Mouse (Mus musculus): Measurements from ENCODE around the gene Zfp523. TPM values are rescaled to one million over a fixed set of nuclear protein-coding genes. Genes with fewer than 3 reads are reported as not detected.

Gene Zfp523
- polyA plus RNA-seq, 1 experiment from 2014 or later = 17.2 TPM

GRCm38 (mm10) chr17:28180783-28181544, 4.0 kb downstream of the Zfp523 start:
- H3K36me3 ChIP-seq (ENCODE audit: control insufficient read depth, insufficient read depth, low read length) = no peaks in the 10 kb centered on the region
- H3K4me1 ChIP-seq (replicated peaks; ENCODE audit: control insufficient read depth, insufficient read depth) = no peaks in the 10 kb centered on the region
- H3K27ac ChIP-seq (replicated peaks) = no peak overlapping the region
- H3K27me3 ChIP-seq (ENCODE audit: control insufficient read depth, insufficient read depth, low read length) = no peaks in the 10 kb centered on the region
- H3K9ac ChIP-seq (ENCODE audit: low read length) = no peak overlapping the region
- no peak for ATAC-seq (ENCODE audit: low FRiP score, low TSS enrichment)
- no peak overlapping the region for H3K4me2 ChIP-seq (replicated peaks; ENCODE audit: low read depth)
- H3K4me3 ChIP-seq (ENCODE audit: low read depth, low read length) = no peak overlapping the region
- no peak for DNase-seq (ENCODE audit: low spot score)
- TF ChIP-seq EP300 (optimal IDR thresholded peaks at IDR 0.05) (no peak), CTCF (IDR thresholded peaks at IDR 0.05; ENCODE audit: low read depth) (no peak)
- 67% methylated on average over 15 of the region's 15 CpGs for WGBS
- no peaks in the 10 kb centered on the region for H3K9me3 ChIP-seq (ENCODE audit: control insufficient read depth, low read length)

GRCm38 (mm10) chr17:28184971-28185638, 8.2 kb downstream of the Zfp523 start:
- no peak overlapping the region for H3K27ac ChIP-seq (replicated peaks)
- no peak for DNase-seq (ENCODE audit: low spot score)
- H3K36me3 ChIP-seq (ENCODE audit: control insufficient read depth, insufficient read depth, low read length) = peaks cover under 1% of the 10 kb centered on the region; the same call in 1 of the 2 replicates
- H3K9me3 ChIP-seq (ENCODE audit: control insufficient read depth, low read length) = no peaks in the 10 kb centered on the region
- H3K27me3 ChIP-seq (ENCODE audit: control insufficient read depth, insufficient read depth, low read length) = no peaks in the 10 kb centered on the region
- H3K4me1 ChIP-seq (replicated peaks; ENCODE audit: control insufficient read depth, insufficient read depth) = no peaks in the 10 kb centered on the region
- ATAC-seq (ENCODE audit: low FRiP score, low TSS enrichment) = no peak
- no peak overlapping the region for H3K9ac ChIP-seq (ENCODE audit: low read length)
- 57% methylated on average over 7 of the region's 7 CpGs for WGBS
- no peak overlapping the region for H3K4me3 ChIP-seq (ENCODE audit: low read depth, low read length)
- TF ChIP-seq CTCF (IDR thresholded peaks at IDR 0.05; ENCODE audit: low read depth) (no peak), EP300 (optimal IDR thresholded peaks at IDR 0.05) (no peak)
- no peak overlapping the region for H3K4me2 ChIP-seq (replicated peaks; ENCODE audit: low read depth)

GRCm38 (mm10) chr17:28188313-28188712, 11.4 kb downstream of the Zfp523 start:
- no peak overlapping the region for H3K9ac ChIP-seq (ENCODE audit: low read length)
- H3K4me2 ChIP-seq (replicated peaks; ENCODE audit: low read depth) = no peak overlapping the region
- DNase-seq (ENCODE audit: low spot score) (no peak), ATAC-seq (ENCODE audit: low FRiP score, low TSS enrichment) (no peak)
- H3K4me3 ChIP-seq (ENCODE audit: low read depth, low read length) = no peak overlapping the region
- H3K27me3 ChIP-seq (ENCODE audit: control insufficient read depth, insufficient read depth, low read length) = no peaks in the 10 kb centered on the region
- no peak overlapping the region for H3K27ac ChIP-seq (replicated peaks)
- no peaks in the 10 kb centered on the region for H3K9me3 ChIP-seq (ENCODE audit: control insufficient read depth, low read length)
- H3K36me3 ChIP-seq (ENCODE audit: control insufficient read depth, insufficient read depth, low read length) = peaks cover 12% of the 10 kb centered on the region; the same call in 1 of the 2 replicates
- WGBS = 83% methylated on average over 5 of the region's 5 CpGs
- no peak for TF ChIP-seq EP300 (optimal IDR thresholded peaks at IDR 0.05)
- TF ChIP-seq CTCF (IDR thresholded peaks at IDR 0.05; ENCODE audit: low read depth) = no peak
- no peaks in the 10 kb centered on the region for H3K4me1 ChIP-seq (replicated peaks; ENCODE audit: control insufficient read depth, insufficient read depth)

GRCm38 (mm10) chr17:28192754-28193153, 15.8 kb downstream of the Zfp523 start:
- WGBS = 67% methylated on average over 1 of the region's 1 CpGs
- peaks cover 18% of the 10 kb centered on the region for H3K36me3 ChIP-seq (ENCODE audit: control insufficient read depth, insufficient read depth, low read length)
- no peaks in the 10 kb centered on the region for H3K27me3 ChIP-seq (ENCODE audit: control insufficient read depth, insufficient read depth, low read length)
- no peaks in the 10 kb centered on the region for H3K4me1 ChIP-seq (replicated peaks; ENCODE audit: control insufficient read depth, insufficient read depth)
- no peak for ATAC-seq (ENCODE audit: low FRiP score, low TSS enrichment)
- DNase-seq (ENCODE audit: low spot score) = no peak
- no peak overlapping the region for H3K27ac ChIP-seq (replicated peaks)
- no peak overlapping the region for H3K9ac ChIP-seq (ENCODE audit: low read length)
- no peaks in the 10 kb centered on the region for H3K9me3 ChIP-seq (ENCODE audit: control insufficient read depth, low read length)
- H3K4me2 ChIP-seq (replicated peaks; ENCODE audit: low read depth) = no peak overlapping the region
- TF ChIP-seq EP300 (optimal IDR thresholded peaks at IDR 0.05) (no peak), CTCF (IDR thresholded peaks at IDR 0.05; ENCODE audit: low read depth) (no peak)
- no peak overlapping the region for H3K4me3 ChIP-seq (ENCODE audit: low read depth, low read length)

GRCm38 (mm10) chr17:28193559-28193958, 16.6 kb downstream of the Zfp523 start:
- Histone ChIP-seq H3K4me3 (ENCODE audit: low read depth, low read length) (no peak overlapping the region), H3K4me2 (replicated peaks; ENCODE audit: low read depth) (no peak overlapping the region), H3K9ac (ENCODE audit: low read length) (no peak overlapping the region), H3K9me3 (ENCODE audit: control insufficient read depth, low read length) (no peaks in the 10 kb centered on the region), H3K27ac (replicated peaks) (no peak overlapping the region), H3K36me3 (ENCODE audit: control insufficient read depth, insufficient read depth, low read length) (peaks cover 18% of the 10 kb centered on the region), H3K4me1 (replicated peaks; ENCODE audit: control insufficient read depth, insufficient read depth) (no peaks in the 10 kb centered on the region), H3K27me3 (ENCODE audit: control insufficient read depth, insufficient read depth, low read length) (no peaks in the 10 kb centered on the region)
- TF ChIP-seq CTCF (IDR thresholded peaks at IDR 0.05; ENCODE audit: low read depth) (no peak), EP300 (optimal IDR thresholded peaks at IDR 0.05) (no peak)
- 73% methylated on average over 3 of the region's 3 CpGs for WGBS
- DNase-seq (ENCODE audit: low spot score) (no peak), ATAC-seq (ENCODE audit: low FRiP score, low TSS enrichment) (no peak)

- ATAC-seq (ENCODE audit: low FRiP score, low TSS enrichment) (no peak), DNase-seq (ENCODE audit: low spot score) (no peak)
- H3K9ac ChIP-seq (ENCODE audit: low read length) = no peak overlapping the region
- 92% methylated on average over 10 of the region's 10 CpGs for whole genome bisulfite sequencing
- H3K4me3 ChIP-seq (ENCODE audit: low read depth, low read length) = no peak overlapping the region
- no peak overlapping the region for H3K27ac ChIP-seq (replicated peaks)
- H3K9me3 ChIP-seq (ENCODE audit: control insufficient read depth, low read length) = no peaks in the 10 kb centered on the region
- H3K27me3 ChIP-seq (ENCODE audit: control insufficient read depth, insufficient read depth, low read length) = no peaks in the 10 kb centered on the region
- no peak overlapping the region for H3K4me2 ChIP-seq (replicated peaks; ENCODE audit: low read depth)
- TF ChIP-seq CTCF (IDR thresholded peaks at IDR 0.05; ENCODE audit: low read depth) (no peak), EP300 (optimal IDR thresholded peaks at IDR 0.05) (no peak)
- H3K36me3 ChIP-seq (ENCODE audit: control insufficient read depth, insufficient read depth, low read length) = peaks cover 20% of the 10 kb centered on the region
- no peaks in the 10 kb centered on the region for H3K4me1 ChIP-seq (replicated peaks; ENCODE audit: control insufficient read depth, insufficient read depth)
These were observed 18.1 kb downstream of the Zfp523 start for GRCm38 (mm10) chr17:28195033-28195432.

Data from stomach, postnatal 0 days (tissue).